Mouse (Mus musculus) heart, adult 2 months (tissue): Measurements from ENCODE around the gene Stat4.

Experiments used
- CTCF ChIP-seq: fragments of 200-600 bp; IDR thresholded peaks from 2 replicates; pipeline ENCODE4 v1.8.1; 2022; ENCODE audit warnings: antibody characterized with exemption, mild to moderate bottlenecking, moderate library complexity
- EP300 ChIP-seq: fragments of 200-500 bp; IDR thresholded peaks from 2 replicates; pipeline ENCODE4 v1.6.1; 2011; ENCODE audit warnings: low read depth, low read length, control low read depth; ENCODE audit not compliant: insufficient read depth
- POLR2A ChIP-seq: fragments of 200-500 bp; IDR thresholded peaks from 2 replicates; pipeline ENCODE4 v1.6.1; 2011; ENCODE audit warnings: mild to moderate bottlenecking, low read depth, low read length, control low read depth; ENCODE audit not compliant: insufficient read depth

GRCm38 (mm10) chr1:52021936-52022725, 35.2 kb downstream of the Stat4 start:
- no peak for TF ChIP-seq CTCF
- TF ChIP-seq EP300: no peak
- no peak for TF ChIP-seq POLR2A
